Mouse (Mus musculus): Measurements from ENCODE around the gene Vti1a.

DNA sequence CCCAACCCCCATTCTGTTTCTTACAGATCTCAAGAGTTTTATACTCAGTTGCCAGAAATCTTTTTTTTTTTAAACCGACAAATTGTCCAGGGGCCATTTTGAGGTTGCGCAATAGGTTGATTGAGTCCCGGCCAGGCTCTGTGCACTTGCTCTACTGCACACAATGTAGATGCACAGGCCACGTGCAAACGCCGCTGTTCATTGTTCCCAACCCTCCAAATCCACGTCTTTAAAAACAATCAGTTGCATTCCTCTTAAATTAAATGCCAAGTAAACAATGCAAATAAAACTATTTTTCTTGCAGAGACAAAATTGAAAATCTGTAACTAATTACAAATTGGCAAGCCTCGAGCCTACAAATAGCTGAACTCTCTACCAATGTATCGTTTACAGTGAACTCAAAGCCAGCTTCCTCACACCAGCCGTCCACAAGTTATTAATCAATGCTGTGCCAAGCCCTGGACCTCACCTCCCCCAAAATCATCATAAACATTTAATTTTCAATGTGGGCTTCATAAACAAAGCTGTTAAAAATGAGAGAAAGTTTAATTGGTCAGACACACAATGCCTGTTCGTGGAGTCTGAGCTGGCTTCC, 244.1 kb downstream of the Vti1a start:
- TF ChIP-seq POLR2A (IDR thresholded peaks at IDR 0.05; ENCODE audit: low read depth, low read length) = no peak
- no peak for TF ChIP-seq CTCF (IDR thresholded peaks at IDR 0.05; ENCODE audit: borderline replicate concordance, insufficient read depth, low read length)
